In genomic region chr4:100226619-100227018, GRCm38 (mm10) we compare ENCODE assay signal across 13 mouse cellular contexts.
DNase-seq lines count a peak whose midpoint lies in the region; ATAC-seq and TF ChIP-seq lines count a peak whose summit lies in the region.
"Had no signal": no experiment of that assay in that cellular context is flagged by ENCODE, and none has a peak within 500 bp of the region (broad histone marks: within the 10 kb centered on the region; RNA-seq: fewer than 3 reads in every experiment).

No protein-coding gene starts in this region.

- no peak overlapping the region for H3K4me2 ChIP-seq in heart, embryonic 16.5 days (ENCODE audit: low read depth, low read length)
- H3K4me2 ChIP-seq in midbrain, postnatal 0 days (ENCODE audit: low read depth, low read length, poor library complexity, severe bottlenecking), result no peak overlapping the region
- H3K4me2 ChIP-seq: liver, embryonic 13.5 days; neural tube, embryonic 12.5 days had no signal

- WGBS in heart, embryonic 16.5 days, result 19% methylated on average over 4 of the region's 4 CpGs
- 70% methylated on average over 4 of the region's 4 CpGs for WGBS in midbrain, postnatal 0 days

- H3K36me3 ChIP-seq in heart, embryonic 16.5 days (ENCODE audit: control insufficient read depth, insufficient read depth), result no peaks in the 10 kb centered on the region
- no peaks in the 10 kb centered on the region for H3K36me3 ChIP-seq in midbrain, postnatal 0 days (ENCODE audit: insufficient read depth, low read length)
- H3K36me3 ChIP-seq: forebrain, embryonic 10.5 days; liver, embryonic 13.5 days; midbrain, embryonic 10.5 days; neural tube, embryonic 12.5 days had no signal

- H3K4me1 ChIP-seq in heart, embryonic 16.5 days (ENCODE audit: control insufficient read depth, insufficient read depth, low read length), result peaks cover 48% of the 10 kb centered on the region
- H3K4me1 ChIP-seq in midbrain, postnatal 0 days (ENCODE audit: insufficient read depth, low read length), result no peaks in the 10 kb centered on the region

- no peak overlapping the region for H3K9ac ChIP-seq in heart, embryonic 16.5 days (ENCODE audit: low read length)
- H3K9ac ChIP-seq in midbrain, postnatal 0 days (replicated peaks; ENCODE audit: low read length, poor library complexity, severe bottlenecking), result no peak overlapping the region
- H3K9ac ChIP-seq: liver, embryonic 13.5 days; neural tube, embryonic 12.5 days had no signal

- no peaks in the 10 kb centered on the region for H3K27me3 ChIP-seq in heart, embryonic 16.5 days (ENCODE audit: control insufficient read depth, insufficient read depth, low read length)
- H3K27me3 ChIP-seq in midbrain, postnatal 0 days (ENCODE audit: insufficient read depth, low read length), result no peaks in the 10 kb centered on the region
- H3K27me3 ChIP-seq: liver, embryonic 13.5 days; neural tube, embryonic 12.5 days had no signal

- peak overlapping the region; percentile 79 for H3K27ac ChIP-seq in heart, embryonic 16.5 days (ENCODE audit: low read length)
- no peak overlapping the region for H3K27ac ChIP-seq in midbrain, postnatal 0 days (ENCODE audit: low read depth, low read length)
- H3K27ac ChIP-seq: forebrain, embryonic 10.5 days; liver, embryonic 13.5 days; midbrain, embryonic 10.5 days; neural tube, embryonic 12.5 days had no signal

- H3K9me3 ChIP-seq in heart, embryonic 16.5 days (replicated peaks; ENCODE audit: control insufficient read depth, low read length), result no peaks in the 10 kb centered on the region
- H3K9me3 ChIP-seq in midbrain, postnatal 0 days (ENCODE audit: low read length), result no peaks in the 10 kb centered on the region
- H3K9me3 ChIP-seq: forebrain, embryonic 10.5 days; liver, embryonic 13.5 days; midbrain, embryonic 10.5 days; neural tube, embryonic 12.5 days had no signal

- peak; percentile 83 for ATAC-seq in heart, embryonic 16.5 days (replicated peaks; ENCODE audit: extremely low read depth, insufficient read depth, low FRiP score)
- ATAC-seq in midbrain, postnatal 0 days (ENCODE audit: low FRiP score), result no peak

- no peak overlapping the region for H3K4me3 ChIP-seq in heart, embryonic 16.5 days (ENCODE audit: low read length)
- no peak overlapping the region for H3K4me3 ChIP-seq in midbrain, postnatal 0 days (ENCODE audit: low read depth, low read length)
- H3K4me3 ChIP-seq: forebrain, embryonic 10.5 days; liver, embryonic 13.5 days; midbrain, embryonic 10.5 days; neural tube, embryonic 12.5 days had no signal

- no peak for TF ChIP-seq CTCF in midbrain, postnatal 0 days (IDR thresholded peaks at IDR 0.05)

- DNase-seq in heart, adult 11 months, result peak; percentile 95
- no peak for DNase-seq in heart, adult 8-10 months (ENCODE audit: low spot score)
- DNase-seq in brain, adult 2 months (ENCODE audit: low read depth, low spot score), result peak; percentile 20
- DNase-seq in kidney, postnatal 4 days, result peak; percentile 61 to 71
- no peak for DNase-seq in natural killer cell, adult 2 months (ENCODE audit: low spot score in 2 of 2)
- no peak for DNase-seq in midbrain, postnatal 0 days (ENCODE audit: low spot score)
- no peak for DNase-seq in cerebellum, adult 8-10 months
- DNase-seq: cerebellum, adult 18-20 months; liver, embryonic 13.5 days had no signal

Comparison
In these comparisons a context has a peak if more than half of its experiments do, and no peak if none do; other contexts are left out.
1. DNase-seq: peak in heart, adult 11 months (single experiment), brain, adult 2 months (single experiment) and kidney, postnatal 4 days (2 of 2); none in heart, adult 8-10 months (single experiment), natural killer cell, adult 2 months (0 of 2), midbrain, postnatal 0 days (single experiment) and cerebellum, adult 8-10 months (single experiment).